Mouse (Mus musculus): ENCODE measurements around the gene Bpifb1.
"Not testable (repeated sequence)": the region's sequence is repeated elsewhere in the genome, so short reads cannot be mapped to it uniquely, and the experiment has no call there.

DNA sequence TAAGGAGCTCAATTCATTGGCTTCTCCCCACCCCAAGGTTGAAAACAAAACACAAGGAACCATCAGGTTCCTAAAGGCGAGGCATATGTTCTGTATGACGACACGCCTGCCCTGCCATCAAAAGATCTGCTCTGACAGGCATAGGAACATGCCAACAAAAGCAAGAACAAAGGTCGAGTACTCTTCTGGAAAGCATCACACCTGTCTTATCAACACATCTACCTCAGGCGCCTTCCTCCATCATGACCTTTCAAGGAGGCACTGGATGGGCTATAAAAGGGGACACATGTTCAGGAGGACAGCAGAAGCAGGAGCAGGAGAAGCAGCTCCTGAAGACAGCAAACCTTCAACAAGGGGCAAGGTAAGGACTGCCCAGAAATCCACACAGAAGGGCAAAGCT is 66.9 kb downstream of the Bpifb1 start, which contains the start of gene Bpifb9a:
- not testable (repeated sequence) for TF ChIP-seq CTCF (IDR thresholded peaks at IDR 0.05; ENCODE audit: control insufficient read depth, insufficient read depth, insufficient read length); MAX (IDR thresholded peaks at IDR 0.05); USF1 (IDR thresholded peaks at IDR 0.05; ENCODE audit: low read depth); MYOD1 (IDR thresholded peaks at IDR 0.05; ENCODE audit: control insufficient read depth, insufficient read length, low read depth); CEBPB (IDR thresholded peaks at IDR 0.05; ENCODE audit: low read depth)

Measured in C2C12 (cell line).